Mouse (Mus musculus): ENCODE data around the gene Dtx2. TPM values are rescaled to one million over a fixed set of nuclear protein-coding genes. Genes with fewer than 3 reads are reported as not detected.

The Dtx2 gene
- polyA plus RNA-seq, 1 experiment from 2014 or later, result 37.6 TPM

- H3K27me3 ChIP-seq (ENCODE audit: insufficient read depth, poor library complexity, severe bottlenecking), result peaks cover 19% of the 10 kb centered on the region
- peak overlapping the region; percentile 95 for H3K27ac ChIP-seq
- peak overlapping the region; percentile 68 for H3K4me3 ChIP-seq
- no peak for DNase-seq (ENCODE audit: low spot score)
- no peaks in the 10 kb centered on the region for H3K36me3 ChIP-seq
- no peaks in the 10 kb centered on the region for H3K9me3 ChIP-seq
- under 1% methylated on average over 11 of the region's 11 CpGs for WGBS
- H3K4me1 ChIP-seq, result peaks cover 38% of the 10 kb centered on the region
These were observed 32.5 kb upstream of the Dtx2 start for GRCm38 (mm10) chr5:135962125-135962491.

GRCm38 (mm10) chr5:135962492-135963279, 31.9 kb upstream of the Dtx2 start:
- under 1% methylated on average over 64 of the region's 64 CpGs for WGBS
- H3K4me3 ChIP-seq, result peak overlapping the region; percentile 68

GRCm38 (mm10) chr5:135963280-135963627, 31.3 kb upstream of the Dtx2 start:
- no peak for DNase-seq (ENCODE audit: low spot score)
- H3K9me3 ChIP-seq, result no peaks in the 10 kb centered on the region
- peaks cover 19% of the 10 kb centered on the region for H3K27me3 ChIP-seq (ENCODE audit: insufficient read depth, poor library complexity, severe bottlenecking)
- peak overlapping the region; percentile 68 for H3K4me3 ChIP-seq
- H3K27ac ChIP-seq, result peak overlapping the region; percentile 95
- H3K36me3 ChIP-seq, result no peaks in the 10 kb centered on the region
- WGBS, result 6% methylated on average over 6 of the region's 6 CpGs
- H3K4me1 ChIP-seq, result peaks cover 36% of the 10 kb centered on the region

More at GRCm38 (mm10) chr5:135962492-135963279, 31.9 kb upstream of the Dtx2 start:
- Histone ChIP-seq H3K27ac (peak overlapping the region; percentile 95), H3K27me3 (ENCODE audit: insufficient read depth, poor library complexity, severe bottlenecking) (peaks cover 19% of the 10 kb centered on the region), H3K36me3 (no peaks in the 10 kb centered on the region), H3K4me1 (peaks cover 38% of the 10 kb centered on the region), H3K9me3 (no peaks in the 10 kb centered on the region)
- DNase-seq (ENCODE audit: low spot score), result peak; percentile 100

GRCm38 (mm10) chr5:135965501-135965930, 29.1 kb upstream of the Dtx2 start:
- H3K4me3 ChIP-seq, result peak overlapping the region; percentile 47
- peaks cover 19% of the 10 kb centered on the region for H3K27me3 ChIP-seq (ENCODE audit: insufficient read depth, poor library complexity, severe bottlenecking)
- H3K36me3 ChIP-seq, result no peaks in the 10 kb centered on the region
- peaks cover 31% of the 10 kb centered on the region for H3K4me1 ChIP-seq
- no peaks in the 10 kb centered on the region for H3K9me3 ChIP-seq
- 9% methylated on average over 24 of the region's 24 CpGs for WGBS
- no peak for DNase-seq (ENCODE audit: low spot score)
- H3K27ac ChIP-seq, result no peak overlapping the region

- Histone ChIP-seq H3K36me3 (no peaks in the 10 kb centered on the region), H3K4me3 (no peak overlapping the region), H3K9me3 (no peaks in the 10 kb centered on the region), H3K27ac (no peak overlapping the region), H3K27me3 (ENCODE audit: insufficient read depth, poor library complexity, severe bottlenecking) (peaks cover 19% of the 10 kb centered on the region), H3K4me1 (peaks cover 18% of the 10 kb centered on the region)
- WGBS, result 51% methylated on average over 9 of the region's 9 CpGs
- no peak for DNase-seq (ENCODE audit: low spot score)
These were observed 27.7 kb upstream of the Dtx2 start for GRCm38 (mm10) chr5:135966866-135967265.

GRCm38 (mm10) chr5:135968781-135969180, 25.8 kb upstream of the Dtx2 start:
- no peak for DNase-seq (ENCODE audit: low spot score)
- Histone ChIP-seq H3K27me3 (ENCODE audit: insufficient read depth, poor library complexity, severe bottlenecking) (peaks cover 19% of the 10 kb centered on the region), H3K27ac (no peak overlapping the region), H3K9me3 (no peaks in the 10 kb centered on the region), H3K4me3 (no peak overlapping the region), H3K36me3 (no peaks in the 10 kb centered on the region), H3K4me1 (peaks cover 6% of the 10 kb centered on the region)
- 68% methylated on average over 1 of the region's 1 CpGs for WGBS

GRCm38 (mm10) chr5:135970247-135970646, 24.4 kb upstream of the Dtx2 start:
- H3K4me3 ChIP-seq, result no peak overlapping the region
- no peak for DNase-seq (ENCODE audit: low spot score)
- peaks cover 12% of the 10 kb centered on the region for H3K4me1 ChIP-seq
- no peak overlapping the region for H3K27ac ChIP-seq
- H3K36me3 ChIP-seq, result no peaks in the 10 kb centered on the region
- no peaks in the 10 kb centered on the region for H3K9me3 ChIP-seq
- WGBS, result 79% methylated on average over 6 of the region's 6 CpGs
- peaks cover 8% of the 10 kb centered on the region; the same call in 1 of the 2 replicates for H3K27me3 ChIP-seq (ENCODE audit: insufficient read depth, poor library complexity, severe bottlenecking)

- H3K36me3 ChIP-seq, result no peaks in the 10 kb centered on the region
- DNase-seq (ENCODE audit: low spot score), result no peak
- 79% methylated on average over 7 of the region's 7 CpGs for WGBS
- no peaks in the 10 kb centered on the region for H3K27me3 ChIP-seq (ENCODE audit: insufficient read depth, poor library complexity, severe bottlenecking)
- no peak overlapping the region for H3K27ac ChIP-seq
- peaks cover 6% of the 10 kb centered on the region; the same call in 1 of the 2 replicates for H3K4me1 ChIP-seq
- H3K4me3 ChIP-seq, result no peak overlapping the region
- H3K9me3 ChIP-seq, result no peaks in the 10 kb centered on the region
These were observed 22.7 kb upstream of the Dtx2 start for GRCm38 (mm10) chr5:135971876-135972275.

- 14% methylated on average over 9 of the region's 9 CpGs for whole genome bisulfite sequencing
- no peak within 1 kb of the TSS for H3K27ac ChIP-seq
- H3K4me3 ChIP-seq, result peak within 1 kb of the TSS; percentile 5; the same call in 1 of the 2 replicates
These were observed 20.2 kb upstream of the Dtx2 start, which contains the start of gene Ssc4d for GRCm38 (mm10) chr5:135974365-135974764. TSS of gene Ssc4d (minus strand) at chr5:135974531.

GRCm38 (mm10) chr5:135975893-135976668, 18.5 kb upstream of the Dtx2 start:
- DNase-seq (ENCODE audit: low spot score), result no peak
- Histone ChIP-seq H3K4me3 (no peak overlapping the region), H3K27me3 (ENCODE audit: insufficient read depth, poor library complexity, severe bottlenecking) (no peaks in the 10 kb centered on the region), H3K4me1 (peaks cover 6% of the 10 kb centered on the region; the same call in 1 of the 2 replicates), H3K36me3 (no peaks in the 10 kb centered on the region), H3K27ac (no peak overlapping the region), H3K9me3 (no peaks in the 10 kb centered on the region)
- WGBS, result 92% methylated on average over 8 of the region's 8 CpGs

More at GRCm38 (mm10) chr5:135974365-135974764, 20.2 kb upstream of the Dtx2 start, which contains the start of gene Ssc4d:
- H3K4me1 ChIP-seq, result peaks cover 6% of the 10 kb centered on the region; the same call in 1 of the 2 replicates
- H3K27me3 ChIP-seq (ENCODE audit: insufficient read depth, poor library complexity, severe bottlenecking), result no peaks in the 10 kb centered on the region
- no peaks in the 10 kb centered on the region for H3K9me3 ChIP-seq
- no peaks in the 10 kb centered on the region for H3K36me3 ChIP-seq
- DNase-seq (ENCODE audit: low spot score), result no peak

GRCm38 (mm10) chr5:135979381-135979780, 15.2 kb upstream of the Dtx2 start:
- Histone ChIP-seq H3K27ac (no peak overlapping the region), H3K36me3 (no peaks in the 10 kb centered on the region), H3K4me3 (no peak overlapping the region), H3K4me1 (peaks cover 3% of the 10 kb centered on the region; the same call in 1 of the 2 replicates), H3K9me3 (no peaks in the 10 kb centered on the region), H3K27me3 (ENCODE audit: insufficient read depth, poor library complexity, severe bottlenecking) (0 out of 2 replicates have a peak, but pooled peaks cover 7% of the 10 kb centered on the region)
- 71% methylated on average over 5 of the region's 5 CpGs for WGBS
- DNase-seq (ENCODE audit: low spot score), result no peak

- WGBS, result 76% methylated on average over 8 of the region's 8 CpGs
- no peaks in the 10 kb centered on the region for H3K36me3 ChIP-seq
These were observed 14.7 kb upstream of the Dtx2 start, which contains the start of gene Zp3 for GRCm38 (mm10) chr5:135979904-135980303. TSS of gene Zp3 (plus strand) at chr5:135980099.

GRCm38 (mm10) chr5:135982398-135982797, 12.2 kb upstream of the Dtx2 start:
- no peaks in the 10 kb centered on the region for H3K36me3 ChIP-seq
- no peaks in the 10 kb centered on the region for H3K4me1 ChIP-seq
- 0 out of 2 replicates have a peak, but pooled peaks cover 7% of the 10 kb centered on the region for H3K27me3 ChIP-seq (ENCODE audit: insufficient read depth, poor library complexity, severe bottlenecking)
- no peak overlapping the region for H3K27ac ChIP-seq
- no peak for DNase-seq (ENCODE audit: low spot score)
- no peaks in the 10 kb centered on the region for H3K9me3 ChIP-seq
- no peak overlapping the region for H3K4me3 ChIP-seq
- WGBS, result 38% methylated on average over 6 of the region's 6 CpGs

More at GRCm38 (mm10) chr5:135979904-135980303, 14.7 kb upstream of the Dtx2 start, which contains the start of gene Zp3:
- no peak within 1 kb of the TSS for H3K27ac ChIP-seq
- no peaks in the 10 kb centered on the region for H3K4me1 ChIP-seq
- no peaks in the 10 kb centered on the region for H3K9me3 ChIP-seq
- H3K27me3 ChIP-seq (ENCODE audit: insufficient read depth, poor library complexity, severe bottlenecking), result 0 out of 2 replicates have a peak, but pooled peaks cover 7% of the 10 kb centered on the region
- no peak within 1 kb of the TSS for H3K4me3 ChIP-seq
- no peak for DNase-seq (ENCODE audit: low spot score)

All from heart, embryonic 10.5 days (tissue).